Mouse (Mus musculus) left cerebral cortex, postnatal 10 days (tissue): ENCODE data around the gene Psmb10. TPM values are rescaled to one million over a fixed set of nuclear protein-coding genes. Genes with fewer than 3 reads are reported as not detected.
A peak's percentile ranks its signal among the peaks of the same experiment; 100 is the strongest.
"Not testable (repeated sequence)": the region's sequence is repeated elsewhere in the genome, so short reads cannot be mapped to it uniquely, and the experiment has no call there.

Experiments
- DNase-seq, 2 experiments: peaks; one replicate each; pipeline ENCODE4 v3.0.0; 2021 to 2022; ENCODE audit warnings: low spot score in 2 of 2, mixed read lengths in 1 of 2; ENCODE audit errors: extremely low spot score in 1 of 2
- intact Hi-C: fragments of 180-260 bp; cut with DNase I; formaldehyde crosslinking; loops from one replicate; pipeline ENCODE4 v1.15.1; 2025
- total RNA-seq, 2 experiments: library from RNA; stranded (reverse); gene quantifications; 2 replicates each; pipeline ENCODE4 v1.2.3; 2021

Psmb10 gene
- total RNA-seq, result 10 to 100 TPM; 74.6 to 80.0 TPM

DNA sequence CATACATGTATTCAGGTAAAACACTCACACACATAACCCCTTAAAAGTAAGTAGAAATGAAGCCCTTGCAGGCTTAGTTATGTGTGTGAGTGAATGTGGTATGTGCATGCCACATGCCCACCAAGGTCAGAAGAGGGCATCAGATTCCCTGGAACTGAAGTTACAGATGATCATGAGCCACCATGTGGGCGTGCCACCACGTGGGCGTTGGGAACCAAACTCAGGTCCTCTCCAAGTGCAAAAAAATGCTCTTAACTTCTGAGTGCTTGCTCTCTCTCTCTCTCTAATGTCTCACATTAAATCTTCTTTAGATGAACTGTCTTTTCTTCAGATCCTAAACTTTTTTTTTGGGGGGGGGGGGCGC is at the start of gene Psmb10:
TSS of gene Psmb10 (minus strand) at position 139 of the 364 bp plus-strand sequence.
- no peak for DNase-seq
- intact Hi-C loops, result loop anchor here (5.0 to 10.0 kb wide), 2 partner anchors 36 to 83 kb away; partner anchors contain the start of genes Cenpt, Pskh1 and Thap11

DNA sequence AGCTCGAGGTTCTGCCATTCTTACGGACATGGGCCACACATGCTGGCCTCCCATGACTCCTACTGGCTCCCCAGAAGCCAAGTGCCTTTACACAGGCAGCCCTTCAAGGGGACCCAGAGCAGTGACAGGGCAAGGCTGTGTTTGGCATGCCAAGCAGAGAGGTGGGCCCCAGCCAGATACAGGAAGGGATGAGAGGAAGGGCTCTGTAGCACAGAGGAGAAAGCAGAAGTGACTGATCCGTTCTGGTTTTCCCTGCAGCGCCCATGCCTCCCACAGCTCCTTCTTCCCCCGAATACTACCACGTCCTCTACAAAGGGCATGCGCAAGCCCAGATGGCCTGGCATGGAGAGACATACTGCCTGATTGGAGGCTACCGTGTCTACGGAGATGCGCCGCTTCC is 45.2 kb upstream of the Psmb10 start:
- intact Hi-C loops, DNase-seq: not testable (repeated sequence)

DNA sequence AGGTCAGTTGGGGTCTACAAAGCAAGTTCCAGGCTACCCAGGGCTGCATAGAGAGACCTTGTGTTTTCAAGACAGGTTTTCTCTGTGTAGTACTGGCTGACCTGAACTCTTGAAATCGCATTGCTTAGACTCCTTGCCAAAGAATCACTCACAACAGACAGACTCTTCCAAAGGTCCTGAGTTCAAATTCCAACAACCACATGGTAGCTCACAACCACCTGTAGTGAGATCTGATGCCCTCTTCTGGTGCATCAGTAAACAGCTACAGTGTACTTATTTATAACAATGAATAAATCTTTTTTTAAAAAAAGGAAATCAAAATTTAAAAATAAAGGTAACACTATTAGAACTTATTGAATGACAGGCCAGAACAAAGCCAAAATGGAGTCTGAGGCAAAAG is 42.9 kb upstream of the Psmb10 start:
- intact Hi-C loops, result no loop called here
- no peak for DNase-seq

DNA sequence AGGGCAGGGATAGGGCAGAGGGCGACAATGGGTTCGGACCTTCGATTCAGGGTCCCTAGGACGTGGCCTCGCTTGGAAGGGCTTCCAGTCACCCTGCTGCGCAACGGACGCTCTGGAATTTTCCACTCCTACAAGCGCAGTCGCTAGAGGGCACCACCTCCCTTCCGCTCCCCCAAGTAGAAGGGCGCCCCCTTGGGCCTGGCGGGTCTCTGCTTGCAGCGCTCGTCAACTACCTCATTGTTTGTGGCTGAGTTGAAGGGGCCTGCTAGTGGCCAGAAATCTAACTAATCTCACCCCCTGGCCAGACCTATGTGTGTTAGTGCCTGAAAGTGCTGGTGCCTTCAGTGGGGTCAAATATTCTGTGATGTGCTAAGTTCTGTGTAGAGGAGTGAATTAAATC is 41.1 kb upstream of the Psmb10 start, which contains the start of gene Dpep3:
TSS of gene Dpep3 (minus strand) at position 105 of the 400 bp plus-strand sequence.
- DNase-seq, result no peak
- intact Hi-C loops, result no loop called here

DNA sequence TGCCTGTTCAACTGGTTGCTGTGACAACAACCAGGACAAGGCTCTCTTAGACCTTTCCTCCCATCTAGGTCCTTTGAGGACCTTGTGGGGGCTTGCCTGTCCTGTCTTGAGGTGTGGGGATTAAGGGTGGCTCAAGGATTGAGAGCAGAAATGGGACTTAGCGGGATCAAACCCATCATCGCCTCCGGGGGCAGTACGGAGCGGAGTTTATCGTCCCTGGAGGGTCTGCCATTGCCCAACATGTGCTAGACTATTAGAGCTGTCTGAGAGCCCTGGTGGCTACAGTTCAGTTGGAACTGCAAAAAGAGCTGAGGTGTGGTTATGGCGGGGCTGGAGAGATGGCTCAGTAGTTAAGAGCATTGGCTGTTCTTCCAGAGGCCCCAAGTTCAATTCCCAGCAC is 37.1 kb upstream of the Psmb10 start:
- DNase-seq, result no peak
- intact Hi-C loops, result no loop called here

DNA sequence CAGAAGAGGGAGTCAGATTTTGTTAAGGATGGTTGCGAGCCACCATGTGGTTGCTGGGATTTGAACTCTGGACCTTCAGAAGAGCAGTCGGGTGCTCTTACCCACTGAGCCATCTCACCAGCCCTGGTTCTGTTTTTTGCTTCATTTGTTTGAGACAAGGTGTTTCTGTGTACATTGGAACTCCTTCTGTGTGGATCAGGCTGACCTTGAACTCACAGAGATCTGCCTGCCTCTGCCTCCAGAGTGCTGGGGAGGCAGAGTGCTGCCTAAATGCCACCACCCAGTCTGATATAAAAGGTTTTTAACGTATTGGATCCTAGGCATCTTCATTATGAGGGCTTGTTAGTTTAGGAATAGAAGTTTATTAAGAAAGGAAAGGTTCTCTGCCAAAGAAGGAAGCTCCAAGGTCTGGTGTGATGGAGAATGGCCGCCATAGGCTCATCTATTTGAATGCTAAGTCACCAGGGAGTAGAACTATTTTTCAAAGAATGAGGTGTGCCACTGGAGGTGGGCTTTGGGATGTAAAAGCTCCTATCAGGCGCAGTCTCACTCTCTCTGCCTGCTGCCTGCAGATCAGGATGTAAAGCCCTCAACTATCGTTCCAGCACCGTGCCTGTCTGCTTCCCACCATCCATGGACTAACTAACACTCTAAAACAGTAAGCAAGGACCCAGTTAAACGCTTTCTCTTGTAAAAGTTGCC is 32.9 kb upstream of the Psmb10 start:
- intact Hi-C loops, result no loop called here
- DNase-seq, result no peak

GRCm38 (mm10) chr8:105969367-105969766 is 31.1 kb upstream of the Psmb10 start:
- intact Hi-C loops, result no loop called here
- no peak for DNase-seq

DNA sequence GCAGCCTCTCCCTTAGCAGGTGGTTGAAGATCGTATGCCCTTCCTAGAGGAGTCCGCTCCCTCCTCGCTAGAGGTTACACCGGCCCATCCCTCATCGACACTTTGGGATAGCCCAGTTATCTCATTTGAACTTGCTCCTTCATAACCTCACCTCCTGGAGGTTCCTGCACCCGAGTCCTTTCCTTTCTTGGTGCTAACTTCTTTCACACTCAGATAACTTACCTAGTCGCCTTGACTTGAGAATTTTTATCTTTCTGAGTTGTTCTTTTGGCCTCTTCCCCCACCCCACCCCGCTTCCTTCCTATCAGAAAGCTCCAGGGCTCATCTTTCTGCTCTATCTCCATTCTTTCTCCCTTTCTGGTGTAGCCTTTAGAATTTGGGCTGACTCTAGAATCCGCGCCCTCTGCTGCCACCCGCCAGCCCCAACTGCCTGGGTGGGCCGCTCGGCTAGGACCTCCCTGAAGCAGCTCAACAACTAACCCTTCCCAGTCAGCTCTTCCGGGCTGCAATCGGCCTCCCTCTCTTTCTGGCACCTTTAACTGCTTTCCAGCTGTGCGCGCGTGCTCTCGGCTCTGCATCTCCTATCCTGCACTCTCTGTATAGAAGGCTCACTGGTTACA is 28.6 kb upstream of the Psmb10 start:
- DNase-seq, result peak in 1 of 2 experiments; percentile 50
- intact Hi-C loops, result no loop called here

DNA sequence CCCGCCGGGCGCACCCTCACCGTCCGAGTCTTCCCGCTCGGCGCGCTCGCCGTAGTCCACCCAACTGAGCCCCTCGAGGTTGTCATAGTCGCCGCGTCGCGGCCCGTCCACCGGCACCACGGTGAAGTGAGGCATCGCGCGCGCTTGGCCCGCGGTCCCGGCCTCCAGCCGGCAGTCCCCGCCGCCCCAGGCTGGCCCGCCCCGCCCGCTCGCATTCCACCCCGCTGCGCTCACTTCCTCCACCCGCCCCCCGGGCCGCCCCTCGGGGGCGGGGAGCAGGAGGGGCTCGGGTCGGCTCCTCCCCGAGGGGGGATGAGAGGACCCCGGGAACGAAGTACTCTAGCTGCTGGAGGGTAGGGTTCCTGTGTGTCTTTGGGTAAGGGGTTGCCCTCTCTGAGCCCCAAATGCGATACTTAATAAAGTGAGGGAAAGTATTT is 27.7 kb upstream of the Psmb10 start, which contains the start of gene Slc12a4:
TSS of gene Slc12a4 (minus strand) at position 193 of the 437 bp plus-strand sequence.
- peak in 1 of 2 experiments; percentile 89 for DNase-seq
- intact Hi-C loops, result no loop called here

DNA sequence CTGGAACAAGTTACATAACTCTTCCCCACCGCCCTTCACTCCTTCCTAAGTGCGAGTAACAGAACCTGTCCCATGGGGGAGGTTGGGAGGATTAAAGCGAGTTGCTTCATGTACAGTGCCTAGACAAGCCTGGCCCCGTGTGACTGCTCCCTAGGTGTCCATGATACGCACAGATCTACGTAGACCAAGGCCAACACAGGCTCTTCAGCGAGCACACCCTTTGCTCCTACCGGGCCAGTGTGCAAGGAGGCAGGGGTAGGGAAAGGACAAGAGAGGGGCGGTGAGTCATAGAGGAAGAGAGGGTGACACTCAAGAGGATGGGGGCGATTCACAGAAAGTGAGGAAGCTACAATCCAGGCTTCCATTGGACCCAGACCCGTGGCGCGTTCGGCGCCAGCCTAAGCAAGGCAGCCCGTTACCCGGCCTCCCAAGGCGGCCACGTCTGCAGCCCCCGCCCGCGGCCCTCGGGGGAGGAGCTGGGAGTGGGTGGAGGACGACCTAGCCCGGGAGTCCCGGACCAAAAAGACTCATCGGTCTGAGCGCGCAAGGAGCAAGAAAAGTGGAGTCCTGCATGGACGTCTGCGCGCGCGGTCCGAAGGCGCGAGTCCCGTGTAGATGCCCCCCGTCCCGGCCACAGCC is 27.1 kb upstream of the Psmb10 start:
- DNase-seq, result peak in 1 of 2 experiments; percentile 74

GRCm38 (mm10) chr8:105964506-105965265 is 26.4 kb upstream of the Psmb10 start:
- intact Hi-C loops, result no loop called here

More for the DNA sequence above, 27.1 kb upstream of the Psmb10 start:
- intact Hi-C loops, result no loop called here

DNA sequence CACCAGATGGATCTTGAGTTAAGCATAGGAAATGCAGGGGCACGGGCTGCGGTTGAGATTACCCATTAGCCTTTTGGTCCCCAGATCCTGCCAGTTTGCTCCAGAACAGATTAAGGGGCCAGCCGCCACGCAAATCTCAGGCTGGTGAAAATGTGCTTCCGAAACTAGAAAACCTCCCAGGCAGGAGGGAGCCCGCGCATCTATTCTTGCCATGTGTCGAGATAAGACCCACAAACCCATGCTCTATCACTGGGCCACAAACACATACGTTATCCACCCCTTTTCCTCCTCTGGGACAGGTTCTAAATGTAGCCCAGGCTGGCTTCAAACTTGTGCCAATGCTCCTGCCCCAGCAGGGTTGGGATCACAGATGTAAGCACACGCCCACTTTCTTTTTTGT is 23.3 kb upstream of the Psmb10 start:
- intact Hi-C loops, result no loop called here
- DNase-seq, result no peak

More at GRCm38 (mm10) chr8:105964506-105965265, 26.4 kb upstream of the Psmb10 start:
- no peak for DNase-seq

- intact Hi-C loops, result no loop called here
- no peak for DNase-seq
Measured at GRCm38 (mm10) chr8:105961101-105961500, 22.9 kb upstream of the Psmb10 start.

DNA sequence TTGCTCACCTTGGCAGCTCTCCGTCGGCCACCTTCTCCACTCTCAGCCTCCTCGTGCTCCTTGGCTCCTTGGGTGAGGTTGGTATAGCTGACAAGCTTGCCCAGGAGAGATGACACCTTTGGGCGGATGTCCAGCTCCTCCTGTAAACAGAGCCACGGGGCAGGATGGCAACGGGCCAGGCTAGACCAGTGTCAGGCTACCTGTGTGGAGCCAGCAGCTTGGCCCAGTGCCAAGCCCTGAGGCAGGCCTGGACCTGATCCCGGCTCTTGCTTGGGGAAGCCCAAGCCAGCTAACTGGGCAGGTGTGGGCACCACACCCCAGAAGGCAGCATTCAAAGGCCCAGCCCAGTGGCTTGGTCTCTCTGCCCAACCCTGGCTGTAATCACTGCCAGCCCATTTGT is 21.1 kb upstream of the Psmb10 start:
- peak in 1 of 2 experiments; percentile 71 for DNase-seq
- intact Hi-C loops, result no loop called here

- DNase-seq, result peak in 1 of 2 experiments; percentile 61
- intact Hi-C loops, result no loop called here
Measured at GRCm38 (mm10) chr8:105957813-105958212, 19.6 kb upstream of the Psmb10 start.

GRCm38 (mm10) chr8:105956556-105956955 is 18.3 kb upstream of the Psmb10 start:
- intact Hi-C loops, result no loop called here
- no peak for DNase-seq

DNA sequence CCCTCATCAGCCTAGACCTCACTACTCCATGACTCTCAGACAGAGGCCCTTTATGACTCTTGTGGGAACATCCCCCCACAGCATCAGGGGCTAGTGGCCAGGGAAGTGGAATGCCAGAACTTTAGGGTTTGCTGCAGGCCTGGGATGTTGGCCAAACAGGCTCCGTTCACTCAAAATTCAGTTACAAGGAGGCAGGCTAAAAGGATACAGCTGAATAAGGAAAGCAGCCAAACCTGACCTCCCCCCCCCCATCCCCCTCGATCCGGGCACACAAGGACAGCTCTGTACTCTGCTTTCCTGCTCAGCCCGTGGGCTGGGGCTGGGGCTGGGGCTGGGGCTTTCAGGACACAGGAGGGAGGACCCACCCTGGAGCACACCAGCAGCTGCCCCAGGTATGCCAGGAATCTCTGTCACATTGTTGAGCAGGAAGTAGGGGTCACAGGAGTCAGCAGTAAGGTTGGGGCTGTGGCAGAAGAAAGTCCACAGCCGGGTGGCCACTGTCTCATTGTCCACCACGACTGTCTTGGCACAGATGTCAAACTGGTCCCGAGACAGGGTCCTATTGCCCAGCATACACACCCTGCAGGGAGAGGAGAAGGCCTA is 12.9 kb upstream of the Psmb10 start:
- peak; percentile 61 to 63 for DNase-seq
- intact Hi-C loops, result no loop called here

GRCm38 (mm10) chr8:105949350-105949749 is 11.1 kb upstream of the Psmb10 start:
- peak; percentile 58 to 88 for DNase-seq
- intact Hi-C loops, result no loop called here

DNA sequence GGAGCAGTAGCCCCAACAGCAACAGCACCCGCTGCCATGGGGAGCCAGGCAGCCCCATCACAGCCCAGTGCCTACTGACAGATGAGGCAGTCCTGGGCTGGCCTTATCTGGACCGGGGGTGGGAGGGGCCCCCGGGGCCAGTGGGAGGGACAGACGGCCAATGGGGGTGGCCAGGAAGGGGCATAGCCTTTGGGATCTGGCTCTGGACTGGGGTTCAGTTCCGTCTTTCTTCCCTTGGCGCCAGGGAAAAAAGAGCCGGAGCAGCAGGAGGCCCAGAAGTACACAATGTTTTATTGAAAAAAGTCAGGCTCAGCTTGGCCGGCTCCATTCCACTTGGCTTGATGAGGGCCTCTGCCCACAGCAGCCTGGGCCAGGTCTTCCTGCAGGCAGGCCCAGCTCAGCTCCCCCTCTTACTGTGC is 5.1 kb upstream of the Psmb10 start, which contains the start of gene Lcat:
TSS of gene Lcat (minus strand) at position 62 of the 419 bp plus-strand sequence.
- intact Hi-C loops, result no loop called here
- peak; percentile 49 to 53 for DNase-seq
